Mouse (Mus musculus) thymus, postnatal 25 days (tissue): ENCODE measurements at regions not wholly inside any gene's neighbourhood (a gene's known extent, or its start where the extent isn't known, plus 50 kb on each side); places are given as distances from the start of the nearest gene placed in this dataset.
"Not testable (repeated sequence)": the region's sequence is repeated elsewhere in the genome, so short reads cannot be mapped to it uniquely, and the experiment has no call there.

Source experiments
- DNase-seq: peaks from one replicate; pipeline ENCODE4 v3.0.0; 2022

DNA sequence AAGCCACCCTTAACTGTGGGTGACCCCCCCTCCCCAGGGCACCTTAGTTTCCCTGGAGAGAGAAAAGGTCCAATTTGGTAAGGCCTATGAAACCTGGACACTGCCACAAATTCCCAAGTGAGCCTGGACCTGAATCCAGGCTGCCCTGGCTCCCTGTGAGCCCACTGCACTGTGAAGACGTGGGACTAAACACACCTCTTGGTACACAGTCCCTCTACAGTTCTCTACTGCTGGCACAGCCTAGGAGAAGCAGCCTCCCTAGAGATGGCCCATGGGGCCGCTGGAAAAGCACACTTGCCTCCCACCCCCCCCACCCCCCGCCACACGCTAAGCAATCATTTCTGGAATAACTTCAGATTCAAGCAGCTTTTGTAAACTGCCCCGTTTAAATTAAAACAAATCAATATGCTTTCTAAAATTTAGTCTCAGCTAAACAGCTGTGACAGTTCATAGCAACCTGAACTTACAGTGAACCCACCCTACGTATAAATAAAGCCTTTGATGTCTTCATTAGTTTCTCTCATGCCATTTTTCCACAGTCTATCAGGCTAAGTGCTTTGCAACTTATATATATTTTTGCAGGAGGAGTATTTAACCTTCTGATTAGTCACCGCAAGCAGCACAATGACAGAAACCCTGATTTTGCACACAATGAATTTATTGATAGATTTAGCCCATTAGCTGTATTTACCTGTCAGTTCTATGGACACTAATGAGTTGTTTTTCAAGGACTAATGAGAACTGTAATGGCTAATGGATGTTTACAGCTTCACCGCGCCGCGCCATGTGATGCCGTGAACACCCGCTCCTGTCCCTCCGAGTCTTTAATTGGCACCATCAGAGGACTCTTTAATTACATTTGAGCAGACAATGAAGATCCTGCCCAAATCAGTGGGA, 215.3 kb downstream of the 3100002H09Rik start:
- no peak for DNase-seq

DNA sequence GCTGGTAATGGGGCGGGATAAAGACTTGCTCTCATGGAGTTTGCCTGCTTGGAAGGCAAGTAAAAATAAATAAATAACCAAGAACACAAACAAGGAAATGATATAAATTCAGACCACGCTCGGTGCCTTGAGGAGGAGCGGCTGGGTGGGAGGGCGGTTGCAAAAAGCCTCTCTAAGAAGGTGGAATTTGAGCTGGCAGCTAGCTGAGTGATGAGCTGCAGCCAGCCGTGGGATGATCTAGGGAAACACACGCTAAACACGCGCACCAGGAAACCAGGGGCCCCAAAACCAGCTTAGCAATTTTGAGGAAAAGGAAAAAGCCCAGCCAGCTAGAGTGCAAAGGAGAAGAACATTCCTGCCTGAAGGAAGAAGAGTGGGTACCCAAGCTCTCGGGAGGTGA, 217.0 kb downstream of the 3100002H09Rik start:
- DNase-seq = no peak

DNA sequence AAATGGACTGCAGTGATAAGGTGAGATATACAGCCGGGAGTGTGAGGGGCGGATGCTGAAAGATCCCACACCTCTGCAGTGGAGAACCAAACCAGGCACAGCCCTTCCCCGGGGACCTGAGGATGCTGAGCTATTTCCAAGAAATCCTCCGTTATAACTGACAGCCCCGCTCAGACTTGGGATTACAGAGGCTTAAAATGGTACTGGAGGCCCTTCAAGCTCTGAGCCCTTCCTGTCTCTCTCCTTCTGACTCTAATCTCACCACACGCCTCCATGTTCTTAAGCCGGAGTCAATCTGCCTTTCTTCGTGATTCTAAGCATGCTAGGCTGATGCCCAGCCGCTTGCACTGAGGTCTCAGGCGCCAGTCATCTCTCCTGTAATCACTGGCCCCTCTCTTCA, 221.5 kb downstream of the 3100002H09Rik start:
- DNase-seq = no peak

DNA sequence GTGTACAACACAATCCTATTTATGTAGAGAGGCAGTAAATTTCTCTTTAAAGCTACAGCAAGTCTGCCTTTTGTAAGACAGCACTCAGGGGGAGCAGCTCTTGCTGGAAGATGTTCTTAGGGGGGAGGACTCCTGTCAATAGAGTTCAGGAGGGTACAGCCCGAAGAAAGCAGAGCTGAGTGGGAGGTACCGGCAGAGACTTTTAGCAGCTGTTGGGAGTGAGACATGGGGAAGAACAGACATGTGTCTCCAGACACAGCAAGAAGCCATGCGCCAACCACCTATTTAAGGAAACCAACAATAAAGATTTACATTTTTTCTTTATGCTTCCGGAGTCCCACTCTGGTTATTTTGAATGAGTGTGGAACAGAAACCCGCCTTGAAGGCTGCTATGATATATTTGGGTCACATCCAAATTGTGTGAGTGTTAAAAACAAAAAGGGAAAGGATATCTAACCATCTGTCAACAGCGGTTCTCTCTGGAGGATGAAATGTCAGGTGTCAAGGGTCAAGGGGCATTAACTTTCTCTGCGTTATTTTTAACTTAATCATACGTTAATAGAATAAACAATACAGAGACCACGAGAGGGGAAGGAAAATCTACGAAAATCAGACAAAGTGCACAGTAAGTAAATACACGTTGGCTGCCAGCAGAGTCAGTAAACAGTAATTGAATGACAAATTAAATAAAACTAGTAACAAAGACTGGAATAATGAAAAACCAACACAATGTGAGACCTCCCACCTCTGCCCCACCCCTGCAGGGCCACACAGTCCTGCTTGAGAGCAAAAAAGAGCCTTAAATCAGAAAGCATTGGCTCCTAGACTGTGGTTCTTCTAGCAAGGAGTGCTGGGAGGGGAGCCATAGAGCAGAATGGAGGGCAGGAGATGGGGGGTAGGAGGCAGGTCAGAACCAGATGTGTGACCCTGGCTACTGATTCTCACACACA, 225.2 kb downstream of the 3100002H09Rik start:
- no peak for DNase-seq

DNA sequence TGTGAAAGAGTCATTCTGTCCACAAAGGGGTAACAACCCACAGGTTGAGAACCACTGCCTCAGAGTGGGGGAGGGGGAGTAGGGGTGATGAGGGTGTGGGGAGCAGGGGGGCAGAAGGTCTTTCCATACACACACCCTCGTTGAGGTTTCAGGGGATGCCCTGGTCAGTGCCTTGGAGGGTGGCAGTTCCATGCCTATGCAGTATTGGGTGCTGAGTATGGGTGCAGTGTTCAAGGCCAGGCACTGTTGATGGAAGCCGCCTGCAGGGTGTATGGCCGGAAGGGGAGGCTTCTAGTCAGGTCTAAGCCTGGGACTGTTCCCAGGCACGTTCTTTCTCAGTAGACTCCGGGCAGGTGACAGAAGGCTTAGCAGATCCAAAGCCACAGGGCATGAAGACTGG, 234.1 kb downstream of the 3100002H09Rik start:
- no peak for DNase-seq

DNA sequence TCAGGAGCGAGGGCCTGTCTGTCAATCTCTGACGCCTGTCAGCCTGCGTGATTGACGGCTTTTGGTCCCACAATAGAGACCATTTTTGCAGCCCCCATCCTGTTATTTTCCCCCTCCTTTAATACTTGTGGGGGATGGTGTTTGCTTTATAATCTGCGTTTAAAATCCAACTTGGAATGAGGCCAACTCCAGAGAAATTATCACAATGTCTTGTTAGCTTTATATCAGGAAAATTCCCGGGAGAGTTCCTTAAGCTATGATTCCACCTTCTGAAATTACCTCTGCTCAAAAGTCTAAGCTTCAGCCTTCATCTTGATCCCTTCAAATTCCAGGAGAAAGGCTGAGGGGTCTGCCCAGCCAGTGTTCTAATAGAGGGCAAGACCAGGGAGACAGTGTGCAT, 235.0 kb downstream of the 3100002H09Rik start:
- DNase-seq = no peak

DNA sequence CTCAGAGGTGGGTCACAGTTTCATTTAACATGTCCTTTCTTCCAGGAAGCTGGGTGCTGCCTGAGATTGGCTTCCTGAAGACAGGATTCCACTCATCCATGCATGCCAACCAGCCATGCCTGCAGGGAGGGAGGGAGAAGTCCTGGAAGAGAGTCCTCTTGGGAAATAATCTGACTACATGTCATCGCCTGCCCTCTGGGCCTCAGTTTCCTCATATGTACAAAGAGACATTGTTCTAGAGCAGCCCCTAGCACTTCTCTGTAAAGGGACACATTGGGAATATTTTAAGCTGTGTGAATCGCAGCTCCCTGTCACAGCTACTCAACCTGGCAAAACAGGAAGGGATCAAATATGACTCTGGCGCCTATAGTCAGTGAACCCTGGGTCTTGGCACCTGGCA, 241.8 kb downstream of the 3100002H09Rik start:
- DNase-seq = no peak

DNA sequence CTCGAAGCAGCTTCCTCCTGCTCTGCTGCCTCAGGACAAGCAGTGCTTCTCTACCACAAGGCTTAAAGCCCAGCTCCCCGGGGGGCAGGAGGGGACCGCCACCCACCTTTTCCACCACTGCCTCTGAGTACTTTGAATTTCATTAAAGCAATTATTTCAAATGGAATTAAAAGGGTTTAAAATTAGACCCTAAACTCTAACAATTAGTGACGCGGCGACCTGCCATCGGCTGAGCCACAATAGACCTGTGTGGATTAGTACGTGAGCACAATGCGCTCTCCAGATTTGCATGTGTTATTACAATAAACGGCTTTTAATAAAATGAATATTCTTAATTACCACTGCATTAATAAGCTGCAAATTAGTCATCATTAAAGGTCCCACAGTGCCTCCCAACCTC, 242.5 kb downstream of the 3100002H09Rik start:
- DNase-seq = no peak

DNA sequence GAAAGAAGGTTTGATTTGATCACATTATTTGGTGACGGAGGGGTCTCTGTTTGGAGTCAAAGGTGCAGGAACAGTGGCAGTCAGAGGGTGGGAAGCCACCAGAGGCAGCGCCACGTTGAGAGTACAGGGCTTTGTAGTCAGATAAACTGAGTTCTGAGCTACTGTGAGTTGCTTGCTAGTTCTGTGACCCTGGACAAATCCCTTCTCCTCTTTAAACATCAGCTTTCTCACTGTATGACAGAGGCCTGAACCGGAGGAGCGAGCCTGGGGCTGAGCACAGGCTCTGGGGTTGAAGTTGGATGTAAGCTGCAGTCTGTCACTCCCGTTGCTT, 250.1 kb downstream of the 3100002H09Rik start:
- no peak for DNase-seq

DNA sequence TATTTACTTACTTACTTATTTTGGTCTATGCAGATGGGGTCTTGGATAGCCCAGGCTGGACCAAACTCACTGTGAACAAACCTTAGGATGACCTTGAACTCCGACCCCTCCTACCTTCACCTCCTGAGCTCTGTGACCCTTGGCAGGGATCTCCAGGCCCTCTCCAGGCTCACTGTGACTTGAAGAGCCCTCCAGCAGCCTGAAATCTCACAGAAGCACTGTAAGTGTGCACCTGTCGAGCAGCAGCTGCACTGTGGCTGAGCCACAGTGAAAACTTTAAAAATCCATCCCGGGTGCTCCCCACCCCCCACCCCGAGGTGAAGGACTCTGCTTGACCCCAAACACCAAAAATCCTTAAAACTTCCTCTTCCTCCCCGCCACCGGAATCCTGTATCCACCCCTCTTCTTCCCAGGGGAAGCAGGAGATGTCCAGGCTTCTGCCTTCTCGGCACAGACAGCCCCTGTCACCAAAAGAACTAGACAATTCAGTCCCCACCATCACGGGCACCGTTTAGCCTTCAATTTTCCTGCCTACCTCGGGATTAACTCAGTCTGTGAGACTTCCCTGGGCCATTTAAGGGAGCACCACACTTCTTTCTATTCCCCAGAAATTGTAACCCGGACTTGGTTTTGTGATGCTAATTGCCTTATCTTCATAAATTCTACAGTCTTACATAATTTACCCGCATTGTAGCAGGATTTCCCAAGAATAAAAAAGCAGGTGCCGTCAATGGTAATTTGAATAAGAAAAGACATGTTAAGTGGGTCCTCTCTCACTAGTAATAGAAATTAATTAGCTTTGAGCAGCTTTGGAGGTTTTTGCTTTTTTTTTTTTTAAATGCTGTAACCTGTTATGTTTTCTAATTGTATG, 250.7 kb downstream of the 3100002H09Rik start:
- DNase-seq = no peak

DNA sequence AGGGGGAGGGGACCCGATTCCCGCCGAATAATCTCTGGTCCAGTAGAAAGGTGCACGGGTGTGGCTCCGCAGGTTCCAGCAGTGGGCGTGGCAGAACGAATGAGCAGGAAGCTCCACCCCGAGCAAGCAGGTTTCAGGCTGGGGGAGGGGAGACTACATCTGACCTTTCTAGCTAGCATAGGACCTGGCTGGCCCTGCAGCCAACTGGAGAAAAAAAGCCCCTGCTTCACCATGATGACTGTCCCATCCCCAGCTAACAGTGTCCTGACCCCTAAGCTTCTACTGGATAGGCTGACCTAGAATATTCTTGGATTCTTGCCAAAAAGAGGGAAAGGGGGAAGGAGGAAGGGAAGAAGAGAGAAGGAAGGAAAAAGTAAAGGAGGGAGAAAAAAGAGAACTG, 252.1 kb downstream of the 3100002H09Rik start:
- not testable (repeated sequence) for DNase-seq

DNA sequence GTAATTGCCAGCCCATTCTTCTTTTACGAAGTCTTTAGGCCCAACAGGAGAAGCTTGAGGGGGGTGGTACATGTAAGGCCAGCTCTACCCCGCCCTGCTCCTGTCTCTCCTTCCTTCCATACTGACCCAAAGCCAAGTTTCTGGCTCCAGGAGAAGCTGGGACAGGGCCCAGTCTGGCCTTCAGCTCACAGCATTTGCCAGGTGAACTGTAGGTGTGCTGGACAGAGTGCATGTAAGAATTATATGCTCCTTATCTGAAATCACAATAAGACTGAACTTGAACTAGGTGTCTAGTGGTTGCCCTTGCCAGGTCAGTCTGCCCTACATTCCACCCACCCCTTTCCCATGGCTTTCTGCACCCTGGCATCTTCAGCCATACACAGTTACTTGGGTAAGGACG, 260.2 kb downstream of the 3100002H09Rik start:
- no peak for DNase-seq

DNA sequence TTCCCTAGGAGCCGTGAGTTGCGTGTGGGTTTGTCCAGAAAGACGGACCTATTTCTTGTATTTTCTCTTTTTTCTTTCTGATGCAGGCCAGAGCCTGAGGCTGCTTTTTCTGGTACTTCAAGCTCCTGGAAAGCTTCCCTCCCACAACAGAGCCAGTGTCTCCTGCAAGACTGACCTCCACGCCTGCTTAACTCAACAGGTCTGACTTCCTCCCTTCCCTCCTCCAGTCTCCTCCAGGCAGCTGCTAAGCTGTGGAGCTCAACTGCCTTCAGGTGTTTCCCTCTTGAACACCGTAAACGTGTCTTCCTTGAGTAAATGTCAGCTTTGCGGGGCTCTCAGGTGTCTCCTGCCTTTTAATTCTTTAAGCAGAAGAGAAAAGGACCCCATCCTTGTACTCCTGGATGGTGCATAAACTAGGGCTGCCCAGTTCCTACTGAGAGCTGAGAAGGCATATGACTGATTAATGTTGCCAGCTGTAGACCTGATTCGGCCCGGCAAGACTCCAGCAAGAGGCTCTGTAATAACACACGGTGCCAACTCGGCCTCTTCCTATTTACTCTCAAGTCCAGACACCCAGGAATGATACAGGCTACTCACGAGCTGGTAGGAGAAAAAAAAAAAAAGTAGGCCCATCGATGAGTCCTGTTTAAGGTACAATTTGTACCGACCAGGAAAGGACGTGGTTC, 260.9 kb downstream of the 3100002H09Rik start:
- DNase-seq = no peak

DNA sequence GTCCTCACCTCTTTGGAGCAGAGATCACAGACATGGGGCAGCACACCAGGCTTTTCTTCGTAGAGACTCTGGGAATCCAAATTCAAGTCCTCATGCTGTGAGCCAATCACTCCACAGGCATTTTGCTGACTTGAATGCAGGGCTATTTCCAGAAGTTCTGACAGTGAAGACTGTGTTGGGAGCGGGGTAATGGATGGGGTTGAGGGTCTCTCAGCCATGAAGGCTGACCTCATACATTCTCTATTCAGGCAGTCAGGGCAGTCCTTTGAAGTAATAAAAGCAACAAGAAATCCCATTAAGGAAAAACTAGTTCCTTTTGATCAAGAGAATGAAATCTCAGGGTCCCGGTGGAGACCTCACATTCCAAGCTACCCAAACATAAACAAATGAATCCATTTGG, 261.5 kb downstream of the 3100002H09Rik start:
- no peak for DNase-seq

DNA sequence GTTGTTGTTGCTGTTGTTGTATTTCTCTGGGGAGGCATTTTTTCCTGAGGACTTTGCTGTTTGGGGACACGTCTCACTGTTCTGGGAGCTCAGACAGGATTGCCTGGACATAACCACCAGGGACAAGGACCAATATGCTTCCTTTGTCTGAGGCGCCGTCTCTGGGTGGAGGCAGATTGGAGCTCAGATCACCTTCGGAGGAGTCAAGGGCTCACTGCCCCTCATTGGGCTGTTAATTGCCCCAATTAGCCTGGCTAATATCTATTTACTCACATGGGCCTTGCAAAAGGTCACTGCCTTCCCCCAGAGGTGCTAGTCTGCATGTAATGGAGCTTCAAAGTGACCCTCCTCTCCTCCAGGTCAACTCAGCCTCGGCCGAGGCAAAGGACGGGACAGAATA, 270.5 kb downstream of the 3100002H09Rik start:
- DNase-seq = no peak

DNA sequence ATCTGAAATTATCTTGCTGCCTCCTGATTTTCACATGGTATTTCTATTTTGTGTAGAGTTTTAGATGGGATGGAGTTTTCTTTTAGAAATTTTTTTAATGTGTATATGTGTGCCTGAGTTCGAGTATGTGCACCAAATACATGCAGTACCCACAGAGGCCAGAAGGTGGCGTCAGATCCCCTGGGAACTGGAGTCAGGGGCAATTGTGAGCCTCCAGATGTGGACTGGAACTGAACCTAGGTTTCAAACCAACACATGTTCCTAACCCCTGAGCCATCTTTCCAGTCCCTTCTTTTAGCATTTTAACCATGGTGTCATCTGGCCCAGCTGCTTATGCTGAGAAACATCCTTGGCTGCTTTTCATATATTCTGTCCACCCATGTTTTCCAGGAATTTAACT, 274.9 kb downstream of the 3100002H09Rik start:
- DNase-seq = no peak

DNA sequence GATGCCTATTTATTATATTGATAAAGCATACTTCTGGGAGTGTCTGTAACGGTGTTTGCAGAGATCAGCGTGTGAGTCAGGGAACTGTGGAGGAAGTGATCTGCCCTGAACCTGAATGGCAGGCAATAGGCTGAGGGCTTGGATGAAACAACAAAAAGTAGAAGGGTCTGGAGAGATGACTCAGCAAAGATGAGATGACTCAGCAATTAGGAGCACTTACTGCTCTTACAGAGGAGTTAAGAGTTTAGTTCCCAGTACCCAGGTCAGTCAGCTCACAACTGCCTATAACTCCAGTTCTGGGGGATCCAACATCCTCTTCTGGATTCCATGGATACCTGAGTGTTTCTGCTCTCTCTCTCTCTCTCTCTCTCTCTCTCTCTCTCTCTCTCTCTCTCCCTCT, 277.6 kb downstream of the 3100002H09Rik start:
- no peak for DNase-seq

DNA sequence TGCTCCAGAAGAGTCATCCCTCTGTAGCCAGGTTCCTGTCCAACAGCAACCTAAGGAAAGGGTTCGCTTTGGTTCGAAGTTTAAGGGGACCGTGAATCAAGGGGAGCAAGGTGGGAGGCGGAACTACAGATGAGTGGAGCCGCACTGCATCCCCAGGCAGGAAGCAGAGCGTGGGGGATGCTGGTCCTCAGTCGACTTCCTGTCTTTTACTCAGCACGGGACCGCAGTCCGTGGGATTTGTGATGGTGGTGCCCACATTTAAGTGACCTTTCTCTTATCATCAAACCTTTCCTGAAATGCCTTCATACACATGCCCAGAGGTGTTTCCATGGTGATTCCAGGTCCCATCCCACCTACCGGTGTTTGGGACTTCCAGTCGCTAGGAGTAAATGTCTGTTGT, 278.2 kb downstream of the 3100002H09Rik start:
- DNase-seq = no peak

DNA sequence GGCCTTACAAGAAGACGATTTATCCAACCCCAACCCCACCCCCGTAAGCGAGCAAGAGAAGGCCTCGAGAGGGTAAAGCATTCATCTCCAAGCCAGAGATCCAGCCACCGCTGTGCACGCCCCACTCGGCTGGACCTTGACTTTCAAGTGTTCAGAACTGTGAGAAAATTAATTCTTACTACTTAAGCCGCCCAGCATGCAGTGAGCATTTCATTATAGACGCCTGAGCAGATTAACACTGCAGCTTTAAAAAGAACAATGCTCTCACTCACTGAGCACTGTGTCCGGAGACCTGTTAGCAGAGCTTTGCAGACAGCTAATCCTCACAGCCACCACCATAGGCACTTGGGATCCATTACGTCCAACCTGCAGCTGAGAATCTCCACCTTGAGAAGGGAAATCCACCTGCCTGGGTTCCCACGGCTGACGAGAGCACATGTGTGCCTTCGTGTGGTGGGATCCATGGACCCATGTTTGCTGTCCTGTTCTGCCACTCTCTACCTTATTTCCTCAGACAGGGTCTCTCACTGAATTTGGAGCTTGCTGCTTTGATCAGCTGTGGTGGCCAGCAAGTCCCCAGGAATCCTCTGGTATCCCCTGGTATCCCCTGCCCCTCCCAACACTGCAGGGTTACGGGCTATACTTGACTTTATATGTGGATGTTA, 281.4 kb downstream of the 3100002H09Rik start:
- no peak for DNase-seq

DNA sequence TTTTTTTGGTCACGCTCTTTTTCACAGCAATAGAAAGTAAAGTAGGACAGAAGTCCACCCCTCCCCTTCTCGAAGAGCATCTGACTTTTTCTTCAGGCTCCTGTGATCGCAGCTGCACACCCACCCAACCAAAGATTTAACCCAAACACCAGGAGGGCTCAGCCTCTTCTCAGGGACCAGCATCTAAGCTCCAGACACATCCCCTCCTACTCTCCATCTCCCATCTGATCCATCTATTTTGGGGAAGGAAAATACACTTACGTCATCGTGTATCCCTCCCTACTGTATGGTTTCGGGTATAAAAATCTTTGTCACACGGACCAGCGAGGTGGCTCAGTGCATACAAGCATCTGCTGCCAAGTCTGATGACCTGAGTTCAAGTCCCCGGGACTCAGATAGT, 284.3 kb downstream of the 3100002H09Rik start:
- DNase-seq = no peak

DNA sequence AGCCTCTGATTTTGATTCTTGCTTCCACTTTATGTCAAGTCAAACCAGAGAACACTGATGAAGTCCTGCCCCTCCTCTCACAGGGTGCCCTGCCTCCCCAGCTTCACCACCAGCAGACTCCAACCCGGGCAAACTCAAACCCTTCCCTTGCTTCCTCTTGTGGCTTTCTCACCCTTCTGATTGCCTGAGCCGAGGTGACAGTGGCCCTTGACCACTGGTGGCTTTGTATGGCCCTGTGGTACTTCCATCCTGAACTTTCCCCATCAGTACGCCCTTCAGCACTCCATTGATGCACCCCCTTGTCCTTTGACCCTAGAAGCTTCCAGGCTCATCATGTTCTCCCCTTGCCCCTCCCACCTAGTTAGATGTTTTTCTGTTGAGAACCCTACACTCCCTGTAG, 287.0 kb downstream of the 3100002H09Rik start:
- DNase-seq = no peak

DNA sequence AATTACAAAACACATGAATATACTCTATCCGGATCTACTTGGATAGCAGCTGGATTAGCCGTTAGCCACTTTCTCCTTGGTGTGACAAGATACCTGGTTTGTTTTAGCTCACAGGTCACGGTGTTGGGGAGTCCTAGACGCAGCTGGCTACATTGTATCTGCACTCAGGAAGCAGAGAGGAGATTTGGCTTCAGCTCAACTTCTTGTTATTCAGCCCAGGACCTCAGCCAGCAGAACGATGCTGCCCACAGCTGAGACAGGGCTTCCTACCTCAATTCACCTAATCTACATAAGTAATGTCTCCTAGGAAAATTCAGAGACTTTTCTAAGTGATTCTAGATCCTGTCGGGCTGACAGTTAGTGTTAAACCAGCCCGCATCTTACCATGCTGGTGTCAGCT, 289.4 kb downstream of the 3100002H09Rik start:
- DNase-seq = no peak
